Mouse (Mus musculus): ENCODE results near the gene Exosc3. TPM values are rescaled to one million over a fixed set of nuclear protein-coding genes. Genes with fewer than 3 reads are reported as not detected.

Gene Exosc3
- polyA plus RNA-seq, 1 experiment from 2014 or later: 43.7 TPM

GRCm38 (mm10) chr4:45331139-45331538 is 11.4 kb downstream of the Exosc3 start:
- Histone ChIP-seq H3K4me3 (ENCODE audit: low read depth, low read length) (no peak overlapping the region), H3K9ac (ENCODE audit: low read length) (no peak overlapping the region), H3K9me3 (ENCODE audit: control insufficient read depth, low read length) (no peaks in the 10 kb centered on the region), H3K36me3 (ENCODE audit: control insufficient read depth, insufficient read depth, low read length) (no peaks in the 10 kb centered on the region), H3K4me2 (replicated peaks; ENCODE audit: low read depth) (no peak overlapping the region), H3K27ac (replicated peaks) (no peak overlapping the region), H3K4me1 (replicated peaks; ENCODE audit: control insufficient read depth, insufficient read depth) (no peaks in the 10 kb centered on the region), H3K27me3 (ENCODE audit: control insufficient read depth, insufficient read depth, low read length) (no peaks in the 10 kb centered on the region)
- WGBS: 57% methylated on average over 7 of the region's 7 CpGs
- TF ChIP-seq EP300 (optimal IDR thresholded peaks at IDR 0.05) (no peak), CTCF (IDR thresholded peaks at IDR 0.05; ENCODE audit: low read depth) (no peak)
- DNase-seq (ENCODE audit: low spot score): no peak
- ATAC-seq (ENCODE audit: low FRiP score, low TSS enrichment): no peak

- peak; percentile 85 for DNase-seq (ENCODE audit: low spot score)
- Histone ChIP-seq H3K27ac (replicated peaks) (peak overlapping the region; percentile 94), H3K27me3 (ENCODE audit: control insufficient read depth, insufficient read depth, low read length) (no peaks in the 10 kb centered on the region), H3K4me3 (ENCODE audit: low read depth, low read length) (peak overlapping the region; percentile 86), H3K36me3 (ENCODE audit: control insufficient read depth, insufficient read depth, low read length) (peaks cover 7% of the 10 kb centered on the region), H3K4me2 (replicated peaks; ENCODE audit: low read depth) (peak overlapping the region; percentile 75), H3K9me3 (ENCODE audit: control insufficient read depth, low read length) (no peaks in the 10 kb centered on the region), H3K4me1 (replicated peaks; ENCODE audit: control insufficient read depth, insufficient read depth) (peaks cover 4% of the 10 kb centered on the region; the same call in 1 of the 2 replicates), H3K9ac (ENCODE audit: low read length) (peak overlapping the region; percentile 95)
- WGBS: under 1% methylated on average over 56 of the region's 56 CpGs
- ATAC-seq (ENCODE audit: low FRiP score, low TSS enrichment): peak; percentile 94
- no peak for TF ChIP-seq EP300 (optimal IDR thresholded peaks at IDR 0.05)
- TF ChIP-seq CTCF (IDR thresholded peaks at IDR 0.05; ENCODE audit: low read depth): no peak; the same call in 1 of the 2 replicates
Measured at GRCm38 (mm10) chr4:45320159-45320816, 22.2 kb downstream of the Exosc3 start.

GRCm38 (mm10) chr4:45311056-45311455 is 31.5 kb downstream of the Exosc3 start:
- Histone ChIP-seq H3K9me3 (ENCODE audit: control insufficient read depth, low read length) (no peaks in the 10 kb centered on the region), H3K36me3 (ENCODE audit: control insufficient read depth, insufficient read depth, low read length) (peaks cover 8% of the 10 kb centered on the region; the same call in 1 of the 2 replicates), H3K4me2 (replicated peaks; ENCODE audit: low read depth) (no peak overlapping the region), H3K27ac (replicated peaks) (no peak overlapping the region), H3K27me3 (ENCODE audit: control insufficient read depth, insufficient read depth, low read length) (no peaks in the 10 kb centered on the region), H3K9ac (ENCODE audit: low read length) (no peak overlapping the region), H3K4me1 (replicated peaks; ENCODE audit: control insufficient read depth, insufficient read depth) (no peaks in the 10 kb centered on the region), H3K4me3 (ENCODE audit: low read depth, low read length) (no peak overlapping the region)
- ATAC-seq (ENCODE audit: low FRiP score, low TSS enrichment) (no peak), DNase-seq (ENCODE audit: low spot score) (no peak)
- 97% methylated on average over 2 of the region's 2 CpGs for WGBS
- TF ChIP-seq EP300 (optimal IDR thresholded peaks at IDR 0.05) (no peak), CTCF (IDR thresholded peaks at IDR 0.05; ENCODE audit: low read depth) (no peak)

- H3K27me3 ChIP-seq (ENCODE audit: control insufficient read depth, insufficient read depth, low read length): no peaks in the 10 kb centered on the region
- TF ChIP-seq CTCF (IDR thresholded peaks at IDR 0.05; ENCODE audit: low read depth): no peak
- TF ChIP-seq EP300 (optimal IDR thresholded peaks at IDR 0.05): no peak
- no peak for DNase-seq (ENCODE audit: low spot score)
- H3K9me3 ChIP-seq (ENCODE audit: control insufficient read depth, low read length): no peaks in the 10 kb centered on the region
- H3K27ac ChIP-seq (replicated peaks): no peak overlapping the region
- WGBS: 89% methylated on average over 6 of the region's 6 CpGs
- no peak overlapping the region for H3K4me3 ChIP-seq (ENCODE audit: low read depth, low read length)
- no peak overlapping the region for H3K9ac ChIP-seq (ENCODE audit: low read length)
- no peaks in the 10 kb centered on the region for H3K4me1 ChIP-seq (replicated peaks; ENCODE audit: control insufficient read depth, insufficient read depth)
- peaks cover 14% of the 10 kb centered on the region for H3K36me3 ChIP-seq (ENCODE audit: control insufficient read depth, insufficient read depth, low read length)
- no peak for ATAC-seq (ENCODE audit: low FRiP score, low TSS enrichment)
- no peak overlapping the region for H3K4me2 ChIP-seq (replicated peaks; ENCODE audit: low read depth)
Measured at GRCm38 (mm10) chr4:45308606-45309005, 33.9 kb downstream of the Exosc3 start.

GRCm38 (mm10) chr4:45308046-45308445 is 34.5 kb downstream of the Exosc3 start:
- Histone ChIP-seq H3K9me3 (ENCODE audit: control insufficient read depth, low read length) (no peaks in the 10 kb centered on the region), H3K4me2 (replicated peaks; ENCODE audit: low read depth) (no peak overlapping the region), H3K4me3 (ENCODE audit: low read depth, low read length) (no peak overlapping the region), H3K4me1 (replicated peaks; ENCODE audit: control insufficient read depth, insufficient read depth) (no peaks in the 10 kb centered on the region), H3K9ac (ENCODE audit: low read length) (no peak overlapping the region), H3K36me3 (ENCODE audit: control insufficient read depth, insufficient read depth, low read length) (peaks cover 14% of the 10 kb centered on the region), H3K27ac (replicated peaks) (no peak overlapping the region), H3K27me3 (ENCODE audit: control insufficient read depth, insufficient read depth, low read length) (no peaks in the 10 kb centered on the region)
- TF ChIP-seq CTCF (IDR thresholded peaks at IDR 0.05; ENCODE audit: low read depth) (peak; percentile 77), EP300 (optimal IDR thresholded peaks at IDR 0.05) (no peak)
- ATAC-seq (ENCODE audit: low FRiP score, low TSS enrichment) (0 out of 2 replicates have a peak, but pooled peaks have one; percentile 40), DNase-seq (ENCODE audit: low spot score) (peak; percentile 59)
- WGBS: 45% methylated on average over 11 of the region's 11 CpGs

- Histone ChIP-seq H3K4me1 (replicated peaks; ENCODE audit: control insufficient read depth, insufficient read depth) (no peaks in the 10 kb centered on the region), H3K9ac (ENCODE audit: low read length) (no peak overlapping the region), H3K9me3 (ENCODE audit: control insufficient read depth, low read length) (no peaks in the 10 kb centered on the region), H3K27me3 (ENCODE audit: control insufficient read depth, insufficient read depth, low read length) (no peaks in the 10 kb centered on the region), H3K4me2 (replicated peaks; ENCODE audit: low read depth) (no peak overlapping the region), H3K4me3 (ENCODE audit: low read depth, low read length) (no peak overlapping the region), H3K27ac (replicated peaks) (no peak overlapping the region), H3K36me3 (ENCODE audit: control insufficient read depth, insufficient read depth, low read length) (peaks cover 21% of the 10 kb centered on the region)
- DNase-seq (ENCODE audit: low spot score) (no peak), ATAC-seq (ENCODE audit: low FRiP score, low TSS enrichment) (no peak)
- TF ChIP-seq EP300 (optimal IDR thresholded peaks at IDR 0.05) (no peak), CTCF (IDR thresholded peaks at IDR 0.05; ENCODE audit: low read depth) (no peak)
- 96% methylated on average over 14 of the region's 14 CpGs for WGBS
Measured at GRCm38 (mm10) chr4:45305536-45305935, 37.0 kb downstream of the Exosc3 start.

Measured in stomach, postnatal 0 days (tissue).